Mouse (Mus musculus): ENCODE results near the gene Nfia.
A peak's percentile ranks its signal among the peaks of the same experiment; 100 is the strongest.

Gene Nfia

GRCm38 (mm10) chr4:97860791-97861344 is 88.3 kb downstream of the Nfia start:
- DNase-seq (ENCODE audit: inconsistent age in 2 of 2, low spot score in 1 of 2) = no peak

DNA sequence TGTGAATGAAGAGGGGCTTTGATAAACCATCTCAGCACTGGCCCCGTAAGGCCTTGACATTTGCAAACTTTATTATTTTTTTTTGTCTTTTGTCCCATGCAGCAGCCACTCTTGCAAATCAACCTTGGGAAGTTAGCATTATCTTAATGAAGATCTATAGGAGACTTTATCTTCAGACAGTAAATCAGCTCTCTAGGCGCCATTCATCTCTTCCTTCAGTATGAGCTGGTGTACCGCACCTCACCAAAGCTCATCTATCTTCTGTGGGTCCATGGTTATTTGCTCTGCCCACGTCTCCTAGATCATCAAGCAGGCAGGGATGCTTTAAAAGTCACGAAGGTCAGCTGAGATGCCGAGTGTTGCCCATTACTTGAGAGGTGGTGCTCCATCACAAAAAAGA is 89.8 kb downstream of the Nfia start:
- peak in 1 of 2 experiments; percentile 53 for DNase-seq (ENCODE audit: inconsistent age in 2 of 2, low spot score in 1 of 2)

- DNase-seq (ENCODE audit: inconsistent age in 2 of 2, low spot score in 1 of 2) = peak in 1 of 2 experiments; percentile 38
These were observed 91.7 kb downstream of the Nfia start for GRCm38 (mm10) chr4:97864276-97864675.

DNA sequence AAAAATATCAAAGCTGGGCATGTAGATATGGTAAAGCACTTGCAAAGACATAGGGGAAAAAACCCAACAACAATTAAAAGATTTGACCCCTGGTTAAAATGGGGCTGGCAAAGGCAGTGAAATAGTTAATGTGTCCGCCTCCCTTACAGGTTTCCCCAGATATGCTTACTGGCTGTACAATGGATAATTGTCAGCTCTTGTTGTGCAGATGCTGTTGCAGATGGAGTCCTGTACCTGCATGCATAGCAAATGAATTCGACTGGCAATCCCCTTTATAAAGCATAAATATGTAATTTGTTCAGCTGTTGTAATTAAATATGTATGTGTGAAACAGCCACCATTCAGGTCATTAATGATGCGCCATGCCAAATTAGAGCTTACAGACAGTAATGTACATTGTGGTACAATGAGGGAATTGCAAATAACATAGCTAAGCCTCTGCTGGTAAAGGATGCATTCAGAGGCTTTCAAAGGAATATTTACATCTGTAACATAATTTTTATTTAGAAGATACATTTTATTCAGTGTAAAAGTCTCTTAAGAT is 92.9 kb downstream of the Nfia start:
- no peak for DNase-seq (ENCODE audit: inconsistent age in 2 of 2, low spot score in 1 of 2)

GRCm38 (mm10) chr4:97866463-97866862 is 93.9 kb downstream of the Nfia start:
- peak in 1 of 2 experiments; percentile 48 for DNase-seq (ENCODE audit: inconsistent age in 2 of 2, low spot score in 1 of 2)

DNA sequence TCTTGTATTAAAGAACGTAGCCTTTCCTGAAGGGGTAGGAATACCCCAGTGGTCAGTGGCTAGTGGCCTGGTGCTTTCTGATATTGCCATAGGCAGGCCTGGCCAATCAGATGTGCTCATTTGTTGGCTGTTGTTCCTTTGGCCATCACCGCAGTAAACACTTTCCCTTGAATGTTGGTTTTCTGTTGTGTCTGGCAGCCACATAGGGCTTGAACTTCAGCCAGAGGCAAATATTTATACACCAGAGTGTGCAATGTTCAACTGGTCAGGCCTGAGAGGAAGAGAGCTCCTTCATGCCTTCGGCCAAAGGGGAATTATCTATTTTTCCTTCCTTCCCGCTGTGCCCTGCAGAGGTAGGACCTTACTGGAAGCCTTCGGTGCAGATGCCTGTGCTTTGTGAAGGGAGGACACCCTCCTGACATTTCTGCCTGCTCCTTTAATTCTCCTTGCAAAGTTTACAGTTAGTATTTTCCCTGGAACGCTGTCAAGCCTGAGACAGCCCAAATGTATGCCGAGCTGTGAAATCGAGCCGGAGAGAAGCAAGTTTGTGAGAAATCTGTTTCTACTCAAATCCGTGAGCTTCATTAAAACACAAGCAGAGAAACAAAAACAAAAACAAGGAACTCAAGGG is 95.9 kb downstream of the Nfia start:
- peak in 1 of 2 experiments; percentile 33 for DNase-seq (ENCODE audit: inconsistent age in 2 of 2, low spot score in 1 of 2)

GRCm38 (mm10) chr4:97868938-97869440 is 96.5 kb downstream of the Nfia start:
- peak; percentile 94 to 98 for DNase-seq (ENCODE audit: inconsistent age in 2 of 2, low spot score in 1 of 2)

- DNase-seq (ENCODE audit: inconsistent age in 2 of 2, low spot score in 1 of 2) = peak in 1 of 2 experiments; percentile 22
These were observed 96.9 kb downstream of the Nfia start for GRCm38 (mm10) chr4:97869451-97869850.

DNA sequence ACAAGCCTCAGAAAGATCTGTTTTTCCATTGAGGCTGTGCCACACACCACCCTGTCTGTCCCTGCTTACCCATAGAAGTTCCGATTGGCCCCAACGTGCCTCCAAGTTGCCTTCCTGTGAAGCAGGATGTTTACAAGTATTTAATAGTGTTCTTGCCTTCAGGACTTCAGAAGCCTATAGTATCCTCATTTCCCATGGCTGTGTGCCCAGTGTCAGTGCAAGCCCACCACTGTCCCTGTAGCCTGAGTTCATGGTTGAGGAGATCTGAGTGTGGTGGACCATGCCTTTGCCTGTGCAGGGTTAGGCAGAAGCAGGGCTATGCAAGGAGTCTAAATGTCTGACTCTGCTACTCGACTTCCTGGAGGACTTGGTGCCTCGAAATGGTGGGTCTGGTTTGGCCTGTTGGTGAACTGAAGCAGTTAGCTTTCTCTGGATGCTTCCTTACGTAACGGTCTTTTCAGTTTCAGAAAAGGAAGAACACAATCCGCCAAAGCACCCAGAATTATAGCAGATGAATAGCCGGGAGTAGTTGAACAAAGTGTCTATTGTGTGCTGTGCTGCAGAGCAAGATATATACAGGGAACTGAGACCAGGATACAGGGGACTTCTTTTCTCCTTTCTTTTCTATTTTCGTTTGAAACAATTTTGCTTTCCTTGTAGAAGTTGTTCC is 99.4 kb downstream of the Nfia start:
- DNase-seq (ENCODE audit: inconsistent age in 2 of 2, low spot score in 1 of 2) = peak in 1 of 2 experiments; percentile 20

DNA sequence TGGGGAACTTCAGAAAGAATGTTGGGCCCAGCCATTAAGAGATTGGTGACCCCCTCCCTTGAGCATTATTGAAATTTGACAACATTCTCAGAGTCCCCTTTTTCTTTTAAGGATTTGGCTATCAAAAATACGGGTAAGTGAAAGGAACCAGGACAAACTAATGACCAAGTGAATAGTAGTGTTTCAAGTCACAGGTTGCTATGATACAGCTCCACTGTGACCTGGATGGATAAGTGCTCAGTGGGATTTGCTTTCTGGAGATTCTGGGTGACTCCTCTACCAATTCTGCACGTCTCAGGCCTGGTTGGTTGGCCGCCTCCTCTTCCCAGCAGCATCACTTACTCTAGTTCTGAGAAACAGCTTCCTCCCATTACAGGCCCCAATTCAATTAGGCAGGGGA is 102.4 kb downstream of the Nfia start:
- DNase-seq (ENCODE audit: inconsistent age in 2 of 2, low spot score in 1 of 2) = no peak

DNA sequence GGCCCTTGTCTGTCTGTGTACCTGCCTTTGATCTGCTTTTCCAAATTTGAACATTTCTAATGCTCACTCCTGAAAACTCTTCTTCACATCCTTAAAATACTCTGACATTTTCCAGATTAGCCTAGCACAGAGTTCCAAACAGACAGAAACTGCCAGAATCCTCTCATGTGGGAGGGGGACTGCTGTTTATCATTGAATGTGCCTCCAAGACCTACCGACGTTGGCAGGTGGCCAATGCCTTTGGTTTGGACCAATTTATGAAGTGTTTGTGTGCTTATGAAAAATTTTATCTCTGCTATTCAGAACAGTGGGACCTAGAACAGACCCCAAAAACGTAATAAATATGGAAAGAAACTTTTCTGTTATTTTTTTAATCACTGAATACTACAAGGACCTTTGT is 103.4 kb downstream of the Nfia start:
- no peak for DNase-seq (ENCODE audit: inconsistent age in 2 of 2, low spot score in 1 of 2)

DNA sequence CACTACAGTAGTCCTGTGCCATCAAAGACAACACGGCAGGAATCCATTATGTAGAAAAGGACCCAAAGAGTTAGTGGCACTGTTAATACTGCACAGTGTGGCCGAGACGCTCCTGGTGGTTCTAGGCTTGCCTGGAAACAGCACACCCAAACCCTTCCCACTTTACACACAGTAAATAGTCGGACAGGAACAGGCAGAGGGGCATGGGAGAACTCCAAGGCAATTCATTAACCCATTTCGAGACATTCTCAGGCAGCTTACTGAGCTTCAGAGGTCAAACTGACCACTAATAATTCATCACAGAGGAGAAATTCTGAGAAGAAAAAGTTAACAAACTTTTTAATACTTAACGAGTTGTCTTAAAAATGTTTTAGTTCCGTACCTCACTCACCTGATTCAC is 107.2 kb downstream of the Nfia start:
- no peak for DNase-seq (ENCODE audit: inconsistent age in 2 of 2, low spot score in 1 of 2)

- DNase-seq (ENCODE audit: inconsistent age in 2 of 2, low spot score in 1 of 2) = no peak
These were observed 107.9 kb downstream of the Nfia start for GRCm38 (mm10) chr4:97880120-97881055.

DNA sequence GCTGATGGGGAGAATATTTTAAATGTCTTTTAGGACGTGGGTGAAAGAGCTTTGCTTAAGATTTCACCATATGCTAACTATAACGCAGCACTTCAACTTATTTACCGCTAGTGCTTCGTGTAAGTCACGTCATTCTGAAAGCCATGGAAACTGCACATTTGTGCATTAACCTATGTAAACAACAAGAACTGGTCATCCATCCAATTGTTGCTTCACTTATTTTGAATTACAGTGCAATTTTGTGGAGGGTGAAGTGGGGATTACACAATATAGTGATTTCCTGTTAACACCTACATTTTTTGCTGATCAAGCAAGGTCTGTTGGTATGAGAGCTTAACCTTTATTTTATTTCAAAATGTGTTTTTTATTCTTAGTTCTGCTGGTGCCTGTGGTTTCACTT is 113.0 kb downstream of the Nfia start:
- DNase-seq (ENCODE audit: inconsistent age in 2 of 2, low spot score in 1 of 2) = no peak

- DNase-seq (ENCODE audit: inconsistent age in 2 of 2, low spot score in 1 of 2) = no peak
These were observed 113.7 kb downstream of the Nfia start for GRCm38 (mm10) chr4:97886220-97886619.

GRCm38 (mm10) chr4:97887228-97887627 is 114.7 kb downstream of the Nfia start:
- DNase-seq (ENCODE audit: inconsistent age in 2 of 2, low spot score in 1 of 2) = no peak

DNA sequence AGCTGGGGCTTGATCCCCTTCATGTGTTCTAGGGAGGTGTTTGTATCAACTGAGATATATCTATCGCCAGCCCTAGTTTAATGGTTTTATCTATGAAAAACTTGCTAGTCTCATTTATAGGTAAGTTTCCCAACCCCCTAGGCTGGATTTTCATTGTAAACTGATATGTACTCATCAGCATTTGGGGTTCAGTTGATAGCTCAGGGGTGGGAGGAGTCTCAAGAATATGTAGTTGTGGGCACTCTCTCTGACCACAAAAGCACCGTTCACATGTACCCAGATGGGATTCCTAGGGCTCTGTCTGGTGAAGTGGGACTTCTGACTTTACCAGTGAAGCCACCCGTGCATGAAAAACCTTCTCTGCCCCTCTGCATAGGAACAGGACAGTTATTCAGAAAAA is 118.5 kb downstream of the Nfia start:
- DNase-seq (ENCODE audit: inconsistent age in 2 of 2, low spot score in 1 of 2) = no peak

GRCm38 (mm10) chr4:97891611-97892010 is 119.1 kb downstream of the Nfia start:
- no peak for DNase-seq (ENCODE audit: inconsistent age in 2 of 2, low spot score in 1 of 2)

- peak in 1 of 2 experiments; percentile 61 for DNase-seq (ENCODE audit: inconsistent age in 2 of 2, low spot score in 1 of 2)
These were observed 121.7 kb downstream of the Nfia start for GRCm38 (mm10) chr4:97893915-97894884.

DNA sequence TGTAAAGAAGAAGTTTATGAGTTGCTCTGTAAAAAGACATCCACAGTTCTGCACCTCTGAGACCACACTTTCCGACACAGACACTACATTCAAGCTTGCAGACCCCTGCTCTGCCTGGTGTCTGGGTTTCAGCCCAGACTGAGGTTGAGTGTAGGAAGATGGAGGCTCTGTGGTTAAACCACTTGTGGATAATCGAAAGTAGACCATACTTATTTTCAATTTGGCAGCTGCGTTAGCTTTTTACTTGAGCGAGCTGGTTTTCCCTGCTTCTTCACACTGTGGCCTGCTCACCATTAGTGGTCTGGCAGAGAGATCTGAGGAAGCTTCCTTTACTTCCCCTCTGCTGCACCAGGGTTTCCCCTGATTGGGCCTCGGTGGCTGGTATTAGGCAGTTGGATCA is 123.4 kb downstream of the Nfia start:
- no peak for DNase-seq (ENCODE audit: inconsistent age in 2 of 2, low spot score in 1 of 2)
